Mouse (Mus musculus): ENCODE measurements around the gene Ccdc121.

GRCm38 (mm10) chr1:181518046-181518445, 6.8 kb upstream of the Ccdc121 start:
- no peak for TF ChIP-seq GATA1 (IDR thresholded peaks at IDR 0.05; ENCODE audit: borderline replicate concordance, low read length)
- no peak for TF ChIP-seq FLI1 (IDR thresholded peaks at IDR 0.05; ENCODE audit: low read length)

Measured in megakaryocyte, embryonic 14.5 days (primary cell).